Mouse (Mus musculus): ENCODE data around the gene Rfng. TPM values are rescaled to one million over a fixed set of nuclear protein-coding genes. Genes with fewer than 3 reads are reported as not detected.

Rfng gene
- polyA plus RNA-seq, 1 experiment from 2014 or later, result 22.8 TPM

GRCm38 (mm10) chr11:120826016-120826953, 42.3 kb upstream of the Rfng start:
- Histone ChIP-seq H3K9ac (ENCODE audit: low read depth, low read length) (no peak overlapping the region), H3K4me3 (ENCODE audit: low read depth, low read length) (no peak overlapping the region), H3K27me3 (replicated peaks; ENCODE audit: control insufficient read depth, insufficient read depth, low read length) (no peaks in the 10 kb centered on the region), H3K36me3 (ENCODE audit: control insufficient read depth, insufficient read depth) (peaks cover 7% of the 10 kb centered on the region; the same call in 1 of the 2 replicates), H3K4me2 (replicated peaks; ENCODE audit: low read depth) (no peak overlapping the region), H3K27ac (ENCODE audit: low read depth, low read length) (no peak overlapping the region), H3K9me3 (ENCODE audit: control insufficient read depth) (no peaks in the 10 kb centered on the region), H3K4me1 (replicated peaks; ENCODE audit: control insufficient read depth, insufficient read depth, low read length) (peaks cover 4% of the 10 kb centered on the region; the same call in 1 of the 2 replicates)
- TF ChIP-seq CTCF (IDR thresholded peaks at IDR 0.05; ENCODE audit: low read depth), result no peak
- no peak for ATAC-seq
- 86% methylated on average over 8 of the region's 8 CpGs for WGBS

- peak overlapping the region; percentile 72; the same call in 1 of the 2 replicates for H3K9ac ChIP-seq (ENCODE audit: low read depth, low read length)
- 0 out of 2 replicates have a peak overlapping the region, but pooled peaks have one; percentile 89 for H3K27ac ChIP-seq (ENCODE audit: low read depth, low read length)
- peak overlapping the region; percentile 84 for H3K4me2 ChIP-seq (replicated peaks; ENCODE audit: low read depth)
- H3K36me3 ChIP-seq (ENCODE audit: control insufficient read depth, insufficient read depth), result peaks cover 15% of the 10 kb centered on the region
- no peak for TF ChIP-seq CTCF (IDR thresholded peaks at IDR 0.05; ENCODE audit: low read depth)
- H3K9me3 ChIP-seq (ENCODE audit: control insufficient read depth), result no peaks in the 10 kb centered on the region
- 60% methylated on average over 4 of the region's 4 CpGs for WGBS
- H3K27me3 ChIP-seq (replicated peaks; ENCODE audit: control insufficient read depth, insufficient read depth, low read length), result no peaks in the 10 kb centered on the region
- no peak for ATAC-seq
- H3K4me1 ChIP-seq (replicated peaks; ENCODE audit: control insufficient read depth, insufficient read depth, low read length), result peaks cover 4% of the 10 kb centered on the region; the same call in 1 of the 2 replicates
- H3K4me3 ChIP-seq (ENCODE audit: low read depth, low read length), result no peak overlapping the region
These were observed 41.4 kb upstream of the Rfng start for GRCm38 (mm10) chr11:120825289-120825863.

- WGBS, result 3% methylated on average over 21 of the region's 21 CpGs
- no peak for TF ChIP-seq CTCF (IDR thresholded peaks at IDR 0.05; ENCODE audit: low read depth)
- peak overlapping the region; percentile 89 for H3K27ac ChIP-seq (ENCODE audit: low read depth, low read length)
- peak overlapping the region; percentile 80 for H3K4me3 ChIP-seq (ENCODE audit: low read depth, low read length)
- H3K36me3 ChIP-seq (ENCODE audit: control insufficient read depth, insufficient read depth), result peaks cover 21% of the 10 kb centered on the region
- H3K9me3 ChIP-seq (ENCODE audit: control insufficient read depth), result no peaks in the 10 kb centered on the region
- no peaks in the 10 kb centered on the region for H3K27me3 ChIP-seq (replicated peaks; ENCODE audit: control insufficient read depth, insufficient read depth, low read length)
- H3K4me2 ChIP-seq (replicated peaks; ENCODE audit: low read depth), result peak overlapping the region; percentile 84
- H3K4me1 ChIP-seq (replicated peaks; ENCODE audit: control insufficient read depth, insufficient read depth, low read length), result peaks cover 4% of the 10 kb centered on the region; the same call in 1 of the 2 replicates
- ATAC-seq, result no peak
- peak overlapping the region; percentile 72 for H3K9ac ChIP-seq (ENCODE audit: low read depth, low read length)
These were observed 40.8 kb upstream of the Rfng start for GRCm38 (mm10) chr11:120824787-120825288.

GRCm38 (mm10) chr11:120823956-120824786, 40.2 kb upstream of the Rfng start, which contains the start of gene Fasn:
Gene Fasn (minus strand): TSS chr11:120824547.
- Histone ChIP-seq H3K4me1 (replicated peaks; ENCODE audit: control insufficient read depth, insufficient read depth, low read length) (peaks cover 4% of the 10 kb centered on the region; the same call in 1 of the 2 replicates), H3K4me3 (ENCODE audit: low read depth, low read length) (peak within 1 kb of the TSS; percentile 80), H3K9ac (ENCODE audit: low read depth, low read length) (peak within 1 kb of the TSS; percentile 72), H3K27ac (ENCODE audit: low read depth, low read length) (peak within 1 kb of the TSS; percentile 89), H3K4me2 (replicated peaks; ENCODE audit: low read depth) (peak within 1 kb of the TSS; percentile 84), H3K27me3 (replicated peaks; ENCODE audit: control insufficient read depth, insufficient read depth, low read length) (no peaks in the 10 kb centered on the region), H3K9me3 (ENCODE audit: control insufficient read depth) (no peaks in the 10 kb centered on the region), H3K36me3 (ENCODE audit: control insufficient read depth, insufficient read depth) (peaks cover 27% of the 10 kb centered on the region)
- ATAC-seq, result peak; percentile 86
- under 1% methylated on average over 98 of the region's 109 CpGs for WGBS
- TF ChIP-seq CTCF (IDR thresholded peaks at IDR 0.05; ENCODE audit: low read depth), result peak; percentile 79

- peak; percentile 42 for ATAC-seq
- H3K4me3 ChIP-seq (ENCODE audit: low read depth, low read length), result peak overlapping the region; percentile 80
- peaks cover 33% of the 10 kb centered on the region for H3K36me3 ChIP-seq (ENCODE audit: control insufficient read depth, insufficient read depth)
- TF ChIP-seq CTCF (IDR thresholded peaks at IDR 0.05; ENCODE audit: low read depth), result no peak
- peak overlapping the region; percentile 72 for H3K9ac ChIP-seq (ENCODE audit: low read depth, low read length)
- H3K9me3 ChIP-seq (ENCODE audit: control insufficient read depth), result no peaks in the 10 kb centered on the region
- H3K4me2 ChIP-seq (replicated peaks; ENCODE audit: low read depth), result peak overlapping the region; percentile 84
- H3K27ac ChIP-seq (ENCODE audit: low read depth, low read length), result peak overlapping the region; percentile 89
- WGBS, result under 1% methylated on average over 40 of the region's 40 CpGs
- H3K27me3 ChIP-seq (replicated peaks; ENCODE audit: control insufficient read depth, insufficient read depth, low read length), result no peaks in the 10 kb centered on the region
- H3K4me1 ChIP-seq (replicated peaks; ENCODE audit: control insufficient read depth, insufficient read depth, low read length), result peaks cover 4% of the 10 kb centered on the region; the same call in 1 of the 2 replicates
These were observed 39.5 kb upstream of the Rfng start for GRCm38 (mm10) chr11:120823551-120823947.

Measured in intestine, postnatal 0 days (tissue).